ENCODE assay signal across 7 mouse cellular contexts in the genomic region with DNA sequence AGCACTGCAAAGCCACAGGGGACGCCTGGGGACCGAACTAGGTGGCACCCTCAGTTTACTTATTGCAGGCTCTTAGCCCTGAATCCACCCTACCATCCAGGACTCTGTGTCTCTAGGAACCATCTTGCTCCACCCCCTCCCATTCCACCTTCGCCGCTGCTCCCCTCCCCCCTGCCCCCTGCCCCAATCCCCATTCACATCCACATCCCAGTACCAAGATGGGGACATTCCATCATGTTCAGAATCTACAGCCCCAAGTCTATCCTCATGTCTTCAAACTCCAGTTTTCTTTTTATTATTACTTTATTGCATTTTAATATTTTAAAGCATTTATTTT. TPM values are rescaled to one million over a fixed set of nuclear protein-coding genes. Genes with fewer than 3 reads are reported as not detected.
DNase-seq lines count a peak whose midpoint lies in the region; ATAC-seq and TF ChIP-seq lines count a peak whose summit lies in the region.

No protein-coding gene starts in this region.

- peaks cover 17% of the 10 kb centered on the region for H3K27me3 ChIP-seq in lung, embryonic 16.5 days (ENCODE audit: control insufficient read depth, insufficient read depth, low read depth, low read length)
- no peaks in the 10 kb centered on the region for H3K27me3 ChIP-seq in forebrain, postnatal 0 days (ENCODE audit: insufficient read depth, low read length)
- peaks cover 45% of the 10 kb centered on the region for H3K27me3 ChIP-seq in liver, embryonic 12.5 days (replicated peaks)
- H3K27me3 ChIP-seq in stomach, postnatal 0 days (ENCODE audit: control insufficient read depth, insufficient read depth, low read length): no peaks in the 10 kb centered on the region

- no peak for TF ChIP-seq EP300 in stomach, postnatal 0 days (optimal IDR thresholded peaks at IDR 0.05)

- 0% methylated on average over 3 of the region's 4 CpGs for WGBS in lung, embryonic 16.5 days
- 4% methylated on average over 4 of the region's 4 CpGs for WGBS in forebrain, postnatal 0 days
- 15% methylated on average over 4 of the region's 4 CpGs for WGBS in liver, embryonic 12.5 days (ENCODE audit: insufficient replicate concordance)
- 11% methylated on average over 3 of the region's 4 CpGs for WGBS in stomach, postnatal 0 days

- no peaks in the 10 kb centered on the region for H3K36me3 ChIP-seq in lung, embryonic 16.5 days (ENCODE audit: control insufficient read depth, insufficient read depth, low read length)
- no peaks in the 10 kb centered on the region for H3K36me3 ChIP-seq in forebrain, postnatal 0 days (ENCODE audit: insufficient read depth)
- no peaks in the 10 kb centered on the region for H3K36me3 ChIP-seq in liver, embryonic 12.5 days
- H3K36me3 ChIP-seq in stomach, postnatal 0 days (ENCODE audit: control insufficient read depth, insufficient read depth, low read length): no peaks in the 10 kb centered on the region

- H3K4me2 ChIP-seq in lung, embryonic 16.5 days (ENCODE audit: low read depth, low read length): peak overlapping the region; percentile 64
- peak overlapping the region; percentile 71 for H3K4me2 ChIP-seq in forebrain, postnatal 0 days (ENCODE audit: low read depth)
- H3K4me2 ChIP-seq in liver, embryonic 12.5 days: peak overlapping the region; percentile 50
- peak overlapping the region; percentile 58 for H3K4me2 ChIP-seq in stomach, postnatal 0 days (replicated peaks; ENCODE audit: low read depth)

- no peak for TF ChIP-seq CTCF in forebrain, postnatal 0 days (IDR thresholded peaks at IDR 0.05; ENCODE audit: low read depth)
- no peak for TF ChIP-seq CTCF in stomach, postnatal 0 days (IDR thresholded peaks at IDR 0.05; ENCODE audit: low read depth)

- ATAC-seq in lung, embryonic 16.5 days (ENCODE audit: low read depth): no peak
- ATAC-seq in forebrain, postnatal 0 days: no peak
- peak; percentile 31; the same call in 1 of the 2 replicates for ATAC-seq in liver, embryonic 12.5 days
- no peak for ATAC-seq in stomach, postnatal 0 days (ENCODE audit: low FRiP score, low TSS enrichment)

- H3K4me1 ChIP-seq in lung, embryonic 16.5 days (replicated peaks; ENCODE audit: control insufficient read depth, insufficient read depth, low read length): peaks cover 6% of the 10 kb centered on the region; the same call in 1 of the 2 replicates
- peaks cover 8% of the 10 kb centered on the region; the same call in 1 of the 2 replicates for H3K4me1 ChIP-seq in forebrain, postnatal 0 days (ENCODE audit: insufficient read depth)
- H3K4me1 ChIP-seq in liver, embryonic 12.5 days: 0 out of 2 replicates have a peak, but pooled peaks cover 3% of the 10 kb centered on the region
- H3K4me1 ChIP-seq in stomach, postnatal 0 days (replicated peaks; ENCODE audit: control insufficient read depth, insufficient read depth): no peaks in the 10 kb centered on the region

- no peak overlapping the region for H3K27ac ChIP-seq in lung, embryonic 16.5 days (ENCODE audit: low read length)
- H3K27ac ChIP-seq in forebrain, postnatal 0 days (ENCODE audit: low read depth, low read length): peak overlapping the region; percentile 84
- H3K27ac ChIP-seq in liver, embryonic 12.5 days: no peak overlapping the region
- H3K27ac ChIP-seq in stomach, postnatal 0 days (replicated peaks): no peak overlapping the region

- no peak for DNase-seq in lung, postnatal 4 days
- DNase-seq in forebrain, postnatal 0 days: no peak
- no peak for DNase-seq in stomach, postnatal 0 days (ENCODE audit: low spot score)
- no peak for DNase-seq in thymus, adult 18-20 months
- DNase-seq in right cerebral cortex, adult 18-20 months: no peak

- peak overlapping the region; percentile 43 for H3K4me3 ChIP-seq in lung, embryonic 16.5 days (ENCODE audit: low read length)
- peak overlapping the region; percentile 72 for H3K4me3 ChIP-seq in forebrain, postnatal 0 days (ENCODE audit: low read depth, low read length)
- peak overlapping the region; percentile 37; the same call in 1 of the 2 replicates for H3K4me3 ChIP-seq in liver, embryonic 12.5 days
- peak overlapping the region; percentile 36 for H3K4me3 ChIP-seq in stomach, postnatal 0 days (ENCODE audit: low read depth, low read length)

- H3K9me3 ChIP-seq in lung, embryonic 16.5 days (ENCODE audit: control insufficient read depth, low read length): no peaks in the 10 kb centered on the region
- no peaks in the 10 kb centered on the region for H3K9me3 ChIP-seq in forebrain, postnatal 0 days (ENCODE audit: low read length)
- H3K9me3 ChIP-seq in liver, embryonic 12.5 days (replicated peaks): no peaks in the 10 kb centered on the region
- no peaks in the 10 kb centered on the region for H3K9me3 ChIP-seq in stomach, postnatal 0 days (ENCODE audit: control insufficient read depth, low read length)

- H3K9ac ChIP-seq in lung, embryonic 16.5 days (ENCODE audit: low read length): peak overlapping the region; percentile 20; the same call in 1 of the 2 replicates
- peak overlapping the region; percentile 91 for H3K9ac ChIP-seq in forebrain, postnatal 0 days
- H3K9ac ChIP-seq in liver, embryonic 12.5 days: 0 out of 2 replicates have a peak overlapping the region, but pooled peaks have one; percentile 25
- H3K9ac ChIP-seq in stomach, postnatal 0 days (ENCODE audit: low read length): no peak overlapping the region

RNA-seq across cellular contexts. Expression of gene Mmd2, which starts 0.4 kb away (rescaled TPM):
- 0.55 and 0.93 TPM in 2 replicates for polyA plus RNA-seq in lung, embryonic 16.5 days (2015; fragmentation: Nextera tagmentation; extraction: Ambion mirVana)
- 112 and 118 TPM in 2 replicates for total RNA-seq in forebrain, postnatal 0 days (2014; rRNA removed)
- polyA plus RNA-seq in forebrain, postnatal 0 days (2015; fragmentation: Nextera tagmentation; extraction: Ambion mirVana): 107 and 127 TPM in 2 replicates
- polyA plus RNA-seq in liver, embryonic 12.5 days (2016; fragmentation: Nextera tagmentation; extraction: Ambion mirVana): 15.3 and 17.3 TPM in 2 replicates
- polyA plus RNA-seq in stomach, postnatal 0 days (2015; fragmentation: Nextera tagmentation; extraction: Ambion mirVana): 1.2 and 1.3 TPM in 2 replicates

RNA-seq across cellular contexts. Expression of gene Wipi2, which starts 18.5 kb away (rescaled TPM):
- polyA plus RNA-seq in lung, embryonic 16.5 days (2015; fragmentation: Nextera tagmentation; extraction: Ambion mirVana): 35.4 and 40.5 TPM in 2 replicates
- total RNA-seq in forebrain, postnatal 0 days (2014; rRNA removed): 62.5 and 68.0 TPM in 2 replicates
- 32.2 and 37.4 TPM in 2 replicates for polyA plus RNA-seq in forebrain, postnatal 0 days (2015; fragmentation: Nextera tagmentation; extraction: Ambion mirVana)
- 46.7 and 50.1 TPM in 2 replicates for polyA plus RNA-seq in liver, embryonic 12.5 days (2016; fragmentation: Nextera tagmentation; extraction: Ambion mirVana)
- polyA plus RNA-seq in stomach, postnatal 0 days (2015; fragmentation: Nextera tagmentation; extraction: Ambion mirVana): 33.4 and 33.6 TPM in 2 replicates

RNA-seq across cellular contexts. Expression of gene Radil, which starts 58.1 kb away (rescaled TPM):
- 3.8 and 4.1 TPM in 2 replicates for polyA plus RNA-seq in lung, embryonic 16.5 days (2015; fragmentation: Nextera tagmentation; extraction: Ambion mirVana)
- 10.8 and 20.7 TPM in 2 replicates for total RNA-seq in forebrain, postnatal 0 days (2014; rRNA removed)
- polyA plus RNA-seq in forebrain, postnatal 0 days (2015; fragmentation: Nextera tagmentation; extraction: Ambion mirVana): 6.0 and 10.4 TPM in 2 replicates
- 0.43 and 0.54 TPM in 2 replicates for polyA plus RNA-seq in liver, embryonic 12.5 days (2016; fragmentation: Nextera tagmentation; extraction: Ambion mirVana)
- 0.36 and 0.44 TPM in 2 replicates for polyA plus RNA-seq in stomach, postnatal 0 days (2015; fragmentation: Nextera tagmentation; extraction: Ambion mirVana)
